Mouse (Mus musculus) hindbrain, embryonic 13.5 days (tissue): ENCODE results near the gene Gria1. TPM values are rescaled to one million over a fixed set of nuclear protein-coding genes. Genes with fewer than 3 reads are reported as not detected.

Source experiments
- ATAC-seq: fragments of 200-750 bp; cut with Nextera tagmentation; 2 replicates; pipeline ENCODE4 v1.8.0; 2017; ENCODE audit warnings: moderate TSS enrichment; ENCODE audit not compliant: low FRiP score
- H3K27ac ChIP-seq: fragments of 300-500 bp; sonication (generic); 2 replicates; pipeline ENCODE4 v1.5.1; 2015; ENCODE audit warnings: inconsistent platforms, mild to moderate bottlenecking, moderate library complexity
- H3K27me3 ChIP-seq: fragments of 300-500 bp; sonication (generic); 2 replicates; pipeline ENCODE4 v1.6.1; 2015; ENCODE audit warnings: mild to moderate bottlenecking, inconsistent platforms
- H3K36me3 ChIP-seq: fragments of 300-500 bp; sonication (generic); 2 replicates; pipeline ENCODE4 v1.6.1; 2015; ENCODE audit warnings: mild to moderate bottlenecking, inconsistent platforms
- H3K4me1 ChIP-seq: fragments of 300-500 bp; sonication (generic); replicated peaks from 2 replicates; pipeline ENCODE4 v1.6.1; 2015; ENCODE audit warnings: inconsistent platforms
- H3K4me2 ChIP-seq: fragments of 300-500 bp; sonication (generic); 2 replicates; pipeline ENCODE4 v1.6.1; 2015; ENCODE audit warnings: inconsistent platforms, mild to moderate bottlenecking, moderate library complexity
- H3K4me3 ChIP-seq: fragments of 300-500 bp; sonication (generic); 2 replicates; pipeline ENCODE4 v1.5.1; 2015; ENCODE audit warnings: mild to moderate bottlenecking, inconsistent platforms
- H3K9ac ChIP-seq: fragments of 300-500 bp; sonication (generic); 2 replicates; pipeline ENCODE4 v1.6.1; 2015; ENCODE audit warnings: mild to moderate bottlenecking, inconsistent platforms
- H3K9me3 ChIP-seq: fragments of 300-500 bp; sonication (generic); 2 replicates; pipeline ENCODE4 v1.6.1; 2016; ENCODE audit warnings: inconsistent platforms
- WGBS: fragments of 180-500 bp; shearing (Covaris S2); methylation state at CpG from one replicate; pipeline ENCODE4 v1.1.7; 2015; 5-methylcytosine and 5-hydroxymethylcytosine counted together
- polyA plus RNA-seq: library from polyadenylated mRNA; unstranded; fragments of >200 nt; fragmentation: Nextera tagmentation; extraction: Ambion mirVana; gene quantifications from 2 replicates; pipeline ENCODE4 v1.2.1, GENCODE M21; 2015

The Gria1 gene
- polyA plus RNA-seq, 1 experiment from 2014 or later = 29.4 TPM

DNA sequence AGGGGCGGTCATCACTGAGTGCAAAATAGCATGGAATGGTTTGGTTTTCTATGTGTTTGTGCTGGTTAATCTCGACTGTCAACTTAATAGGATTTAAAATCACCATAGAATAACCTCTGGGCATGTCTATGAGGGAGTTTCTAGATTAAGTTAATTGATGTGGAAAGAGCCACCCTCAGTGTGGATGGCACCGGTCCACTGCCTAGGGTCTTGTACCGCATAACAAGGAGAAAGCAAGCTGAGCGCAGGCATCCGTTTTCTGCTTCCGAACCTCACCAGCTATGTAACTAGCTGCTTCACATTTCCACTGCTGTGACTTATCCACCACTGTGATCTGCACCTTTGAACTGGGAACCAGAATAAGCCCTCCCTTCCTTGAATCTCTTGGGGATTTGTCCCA, 134.0 kb downstream of the Gria1 start:
- WGBS = 60% methylated on average over 7 of the region's 7 CpGs
- H3K9ac ChIP-seq = no peak overlapping the region
- H3K27me3 ChIP-seq = no peaks in the 10 kb centered on the region
- H3K27ac ChIP-seq = no peak overlapping the region
- no peaks in the 10 kb centered on the region for H3K9me3 ChIP-seq
- H3K4me2 ChIP-seq = no peak overlapping the region
- no peaks in the 10 kb centered on the region for H3K36me3 ChIP-seq
- no peak for ATAC-seq
- H3K4me1 ChIP-seq = no peaks in the 10 kb centered on the region; the same call in 1 of the 2 replicates
- no peak overlapping the region for H3K4me3 ChIP-seq

DNA sequence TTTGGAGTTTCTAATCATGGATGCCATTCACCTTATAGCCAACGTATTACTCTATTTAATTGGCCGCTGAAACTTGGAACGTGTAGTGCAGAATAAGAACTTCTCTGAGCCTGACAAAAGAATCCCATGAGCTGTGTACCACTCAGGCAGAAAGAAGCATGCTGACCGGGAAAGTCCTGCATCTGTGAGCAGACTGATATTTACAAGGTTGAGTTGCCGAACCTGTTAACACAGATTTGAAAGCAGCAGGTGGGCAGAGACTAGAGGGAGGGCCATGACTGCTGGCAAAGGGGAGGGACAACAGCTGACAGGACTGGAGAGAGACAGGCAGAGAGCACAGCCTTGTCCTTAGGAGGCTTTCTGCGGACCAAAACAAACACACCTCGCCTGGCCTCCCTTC, 134.5 kb downstream of the Gria1 start:
- 53% methylated on average over 7 of the region's 7 CpGs for WGBS
- Histone ChIP-seq H3K36me3 (no peaks in the 10 kb centered on the region), H3K4me3 (no peak overlapping the region), H3K9ac (no peak overlapping the region), H3K4me2 (no peak overlapping the region), H3K9me3 (no peaks in the 10 kb centered on the region), H3K27ac (no peak overlapping the region), H3K27me3 (no peaks in the 10 kb centered on the region), H3K4me1 (no peaks in the 10 kb centered on the region; the same call in 1 of the 2 replicates)
- no peak for ATAC-seq

DNA sequence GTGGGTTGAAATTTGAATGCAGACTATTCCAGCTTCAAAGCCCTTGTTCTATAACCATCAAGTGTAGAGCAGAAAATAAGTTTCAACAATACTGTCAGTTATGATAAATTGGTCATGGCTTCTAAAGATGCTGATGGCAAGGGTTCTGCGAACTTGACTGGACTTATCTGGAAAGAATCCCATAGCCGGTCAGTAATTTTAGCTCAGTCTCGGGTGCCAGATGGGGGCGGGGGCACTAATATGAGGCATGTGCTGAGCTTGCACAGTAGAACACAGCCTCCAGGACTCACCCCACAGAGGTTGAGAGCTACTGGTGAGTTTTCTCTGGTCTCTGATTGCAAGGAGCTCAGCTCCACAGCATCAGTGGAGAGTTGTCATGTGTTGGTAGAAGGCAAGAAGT, 140.5 kb downstream of the Gria1 start:
- WGBS = 92% methylated on average over 4 of the region's 4 CpGs
- H3K4me3 ChIP-seq = no peak overlapping the region
- ATAC-seq = no peak
- no peaks in the 10 kb centered on the region for H3K36me3 ChIP-seq
- H3K9ac ChIP-seq = no peak overlapping the region
- peaks cover 16% of the 10 kb centered on the region for H3K4me1 ChIP-seq
- H3K9me3 ChIP-seq = no peaks in the 10 kb centered on the region
- no peak overlapping the region for H3K4me2 ChIP-seq
- H3K27ac ChIP-seq = no peak overlapping the region
- H3K27me3 ChIP-seq = no peaks in the 10 kb centered on the region

DNA sequence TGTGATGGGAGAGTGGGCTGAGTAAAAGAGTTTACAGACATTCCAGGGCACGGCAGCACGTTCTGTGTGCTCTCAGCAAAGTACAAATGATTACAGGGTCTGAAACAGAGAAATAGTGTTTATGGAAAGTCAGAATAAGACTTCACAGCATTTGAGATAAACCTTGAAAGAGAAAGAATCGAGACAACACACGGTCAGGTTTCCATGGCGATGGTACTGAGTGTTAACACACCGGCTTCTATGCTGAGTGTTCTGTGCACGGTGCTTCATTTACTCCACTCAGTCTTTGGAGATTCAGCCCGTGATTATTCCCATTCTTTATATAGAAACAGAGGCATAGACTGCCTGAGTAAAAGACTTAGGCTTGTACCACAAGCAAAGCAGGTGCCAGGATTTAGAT, 143.8 kb downstream of the Gria1 start:
- H3K4me2 ChIP-seq = no peak overlapping the region
- no peak overlapping the region for H3K27ac ChIP-seq
- H3K36me3 ChIP-seq = no peaks in the 10 kb centered on the region
- no peaks in the 10 kb centered on the region for H3K9me3 ChIP-seq
- no peak for ATAC-seq
- WGBS = 38% methylated on average over 8 of the region's 8 CpGs
- H3K27me3 ChIP-seq = no peaks in the 10 kb centered on the region
- peaks cover 19% of the 10 kb centered on the region for H3K4me1 ChIP-seq
- H3K9ac ChIP-seq = no peak overlapping the region
- no peak overlapping the region for H3K4me3 ChIP-seq

DNA sequence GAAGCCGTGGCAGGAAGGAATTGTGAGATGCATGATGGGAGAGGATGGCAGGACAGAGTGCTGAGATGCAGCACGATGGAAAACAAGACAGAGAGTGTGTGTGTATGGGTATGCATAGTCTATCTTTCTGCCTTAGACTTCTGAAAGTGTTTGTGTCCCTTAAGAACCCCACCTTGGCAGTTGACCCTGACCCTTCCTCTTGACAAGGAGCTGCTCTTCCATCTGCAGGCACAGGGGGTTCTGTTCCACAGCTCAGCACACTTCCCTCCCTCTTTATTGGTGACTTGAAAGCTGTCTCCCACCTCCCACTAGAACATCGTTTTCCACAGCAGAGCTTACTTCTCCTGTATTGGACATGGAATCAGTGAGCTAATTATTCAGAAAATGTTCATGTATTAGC, 148.2 kb downstream of the Gria1 start:
- no peak for ATAC-seq
- no peak overlapping the region for H3K9ac ChIP-seq
- 70% methylated on average over 3 of the region's 3 CpGs for WGBS

DNA sequence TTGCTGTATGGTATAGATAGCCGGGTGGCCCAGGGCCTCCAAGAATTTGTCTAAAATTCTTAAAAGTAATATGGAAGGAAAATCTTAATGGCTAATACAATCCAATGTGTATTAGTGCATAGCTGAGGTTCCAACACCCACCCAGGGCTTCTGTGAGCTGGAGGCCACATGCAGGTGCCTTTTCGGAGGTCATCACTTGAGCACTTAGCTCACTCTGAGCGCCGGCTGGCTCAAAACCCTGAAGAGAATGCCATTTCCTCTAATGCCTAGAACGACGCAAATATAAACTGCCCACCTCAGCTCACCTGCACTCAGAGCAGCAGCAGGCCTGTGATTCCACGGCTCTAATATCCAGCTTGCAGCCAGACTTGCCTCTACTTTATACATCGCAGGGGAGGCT, 148.9 kb downstream of the Gria1 start:
- H3K4me2 ChIP-seq = no peak overlapping the region
- H3K9ac ChIP-seq = no peak overlapping the region
- ATAC-seq = no peak
- WGBS = 96% methylated on average over 8 of the region's 8 CpGs
- no peaks in the 10 kb centered on the region for H3K27me3 ChIP-seq
- no peak overlapping the region for H3K4me3 ChIP-seq
- no peak overlapping the region for H3K27ac ChIP-seq
- no peaks in the 10 kb centered on the region for H3K36me3 ChIP-seq
- no peaks in the 10 kb centered on the region for H3K9me3 ChIP-seq
- peaks cover 11% of the 10 kb centered on the region; the same call in 1 of the 2 replicates for H3K4me1 ChIP-seq

More for the DNA sequence above, 148.2 kb downstream of the Gria1 start:
- H3K4me1 ChIP-seq = peaks cover 18% of the 10 kb centered on the region
- no peaks in the 10 kb centered on the region for H3K9me3 ChIP-seq
- H3K27me3 ChIP-seq = no peaks in the 10 kb centered on the region
- no peak overlapping the region for H3K4me2 ChIP-seq
- H3K27ac ChIP-seq = no peak overlapping the region
- no peaks in the 10 kb centered on the region for H3K36me3 ChIP-seq
- no peak overlapping the region for H3K4me3 ChIP-seq

DNA sequence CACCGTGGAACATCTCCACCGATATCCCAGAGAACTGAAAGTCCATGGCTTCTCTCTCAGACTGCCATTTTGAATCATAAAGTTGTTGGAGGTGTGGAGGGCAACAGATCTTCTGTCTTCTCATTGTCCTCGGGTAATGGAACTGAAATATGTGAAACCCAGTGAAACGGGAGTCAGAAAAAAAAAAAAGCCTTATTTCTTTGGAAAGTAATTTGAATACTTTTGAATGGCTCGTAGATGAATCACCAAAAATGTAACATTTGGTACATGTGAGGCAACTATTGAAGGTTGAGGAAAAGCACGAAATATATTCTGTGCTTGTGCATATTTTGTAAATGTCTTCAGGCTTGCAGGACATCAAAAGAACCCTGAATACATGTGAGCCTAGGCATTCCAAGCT, 151.7 kb downstream of the Gria1 start:
- no peak overlapping the region for H3K4me2 ChIP-seq
- no peaks in the 10 kb centered on the region for H3K27me3 ChIP-seq
- H3K4me3 ChIP-seq = no peak overlapping the region
- H3K9me3 ChIP-seq = no peaks in the 10 kb centered on the region
- H3K9ac ChIP-seq = no peak overlapping the region
- H3K4me1 ChIP-seq = 0 out of 2 replicates have a peak, but pooled peaks cover 3% of the 10 kb centered on the region
- no peak overlapping the region for H3K27ac ChIP-seq
- WGBS = 89% methylated on average over 6 of the region's 6 CpGs
- ATAC-seq = no peak
- no peaks in the 10 kb centered on the region for H3K36me3 ChIP-seq

DNA sequence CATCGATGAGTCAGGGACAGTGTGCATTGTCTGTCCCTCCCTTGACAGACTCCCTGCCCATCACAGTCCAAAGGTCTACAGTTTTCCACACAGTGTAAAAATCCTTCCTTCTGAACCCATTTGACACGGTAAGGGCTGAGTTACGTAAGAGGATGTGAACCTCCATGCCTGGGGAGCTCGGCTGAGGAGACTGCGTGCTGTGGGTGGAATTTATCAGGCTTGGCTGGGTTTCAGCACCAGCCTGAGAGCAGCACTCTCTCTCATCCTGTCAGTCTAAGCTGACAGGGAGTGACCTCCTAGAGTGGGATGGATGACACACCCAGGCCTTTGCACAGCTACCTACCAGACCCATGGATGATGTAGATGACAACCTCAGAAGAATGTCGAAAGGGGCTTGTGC, 158.9 kb downstream of the Gria1 start:
- WGBS = 83% methylated on average over 6 of the region's 6 CpGs
- peaks cover 9% of the 10 kb centered on the region for H3K4me1 ChIP-seq
- H3K27ac ChIP-seq = no peak overlapping the region
- H3K4me2 ChIP-seq = no peak overlapping the region
- no peak for ATAC-seq
- no peaks in the 10 kb centered on the region for H3K27me3 ChIP-seq
- H3K36me3 ChIP-seq = no peaks in the 10 kb centered on the region
- H3K9me3 ChIP-seq = no peaks in the 10 kb centered on the region
- H3K4me3 ChIP-seq = no peak overlapping the region
- no peak overlapping the region for H3K9ac ChIP-seq

DNA sequence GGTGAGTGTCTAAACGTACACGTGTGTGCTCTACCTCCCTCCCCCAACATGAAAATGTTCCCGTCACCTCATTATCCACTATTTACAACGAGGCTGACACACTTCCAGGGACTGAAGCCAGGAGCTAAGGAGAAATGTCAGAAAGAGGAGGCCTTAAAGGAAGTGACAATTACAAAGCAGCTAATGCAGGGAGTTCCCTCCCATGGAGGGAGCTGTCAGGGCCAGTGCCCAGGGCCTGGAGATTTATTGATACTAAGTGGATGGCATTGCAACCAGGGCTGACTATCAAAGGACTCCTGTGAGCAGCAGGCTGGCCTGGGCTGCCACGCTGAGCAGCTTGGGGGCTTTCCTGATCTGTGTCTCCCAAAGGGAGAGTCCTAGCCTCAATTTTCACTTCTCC, 163.0 kb downstream of the Gria1 start:
- Histone ChIP-seq H3K4me2 (no peak overlapping the region), H3K4me1 (peaks cover 9% of the 10 kb centered on the region), H3K9ac (no peak overlapping the region), H3K27me3 (no peaks in the 10 kb centered on the region), H3K36me3 (no peaks in the 10 kb centered on the region), H3K27ac (no peak overlapping the region), H3K9me3 (no peaks in the 10 kb centered on the region), H3K4me3 (no peak overlapping the region)
- ATAC-seq = no peak
- 59% methylated on average over 5 of the region's 5 CpGs for WGBS

DNA sequence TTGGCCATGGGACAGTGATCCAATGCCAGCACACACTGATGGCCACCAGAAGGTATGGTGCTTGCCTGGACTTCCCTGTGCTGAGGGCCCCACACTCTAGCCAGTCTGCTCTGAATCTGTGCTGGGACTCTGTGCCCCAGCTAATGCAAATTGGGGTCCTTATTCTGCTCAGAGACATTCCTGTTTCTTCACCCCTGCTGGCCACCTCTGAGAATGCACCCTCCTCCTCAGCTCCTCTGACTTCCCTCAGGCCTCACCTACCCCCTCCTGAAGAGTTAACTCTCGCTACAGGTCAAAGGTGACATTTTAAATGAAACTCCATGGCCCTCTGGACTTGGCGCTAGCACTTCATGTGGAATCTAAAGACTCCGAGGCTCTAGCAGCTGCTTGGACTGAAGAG, 165.4 kb downstream of the Gria1 start:
- whole genome bisulfite sequencing = 32% methylated on average over 3 of the region's 3 CpGs
- ATAC-seq = no peak
- H3K4me1 ChIP-seq = peaks cover 5% of the 10 kb centered on the region
- H3K4me3 ChIP-seq = no peak overlapping the region
- H3K9ac ChIP-seq = no peak overlapping the region
- no peak overlapping the region for H3K4me2 ChIP-seq
- H3K36me3 ChIP-seq = no peaks in the 10 kb centered on the region
- H3K27ac ChIP-seq = no peak overlapping the region
- H3K9me3 ChIP-seq = no peaks in the 10 kb centered on the region
- no peaks in the 10 kb centered on the region for H3K27me3 ChIP-seq

DNA sequence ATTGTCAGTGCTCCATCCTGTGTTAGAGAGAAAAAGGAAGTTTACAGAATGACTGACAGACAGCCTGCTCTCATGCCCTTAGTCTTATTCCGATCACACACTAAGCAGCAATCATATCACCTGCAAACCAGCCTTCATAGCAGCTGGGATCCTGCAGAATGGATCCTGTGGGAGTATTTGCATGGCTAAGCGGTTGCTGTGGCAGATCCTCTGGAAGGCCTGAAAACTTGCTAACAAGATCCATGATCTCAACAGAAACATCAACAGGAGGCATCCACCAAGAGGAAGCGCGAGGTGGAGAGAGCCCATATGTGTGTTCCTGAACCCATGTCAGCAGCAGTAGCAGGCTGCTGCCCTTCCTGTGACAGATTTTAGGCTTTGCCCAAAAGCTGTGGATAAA, 173.0 kb downstream of the Gria1 start:
- ATAC-seq = no peak
- WGBS = 85% methylated on average over 4 of the region's 4 CpGs
- H3K4me3 ChIP-seq = no peak overlapping the region
- H3K27ac ChIP-seq = no peak overlapping the region
- no peaks in the 10 kb centered on the region for H3K36me3 ChIP-seq
- H3K27me3 ChIP-seq = no peaks in the 10 kb centered on the region
- H3K4me2 ChIP-seq = no peak overlapping the region
- no peak overlapping the region for H3K9ac ChIP-seq
- H3K4me1 ChIP-seq = no peaks in the 10 kb centered on the region
- H3K9me3 ChIP-seq = no peaks in the 10 kb centered on the region

DNA sequence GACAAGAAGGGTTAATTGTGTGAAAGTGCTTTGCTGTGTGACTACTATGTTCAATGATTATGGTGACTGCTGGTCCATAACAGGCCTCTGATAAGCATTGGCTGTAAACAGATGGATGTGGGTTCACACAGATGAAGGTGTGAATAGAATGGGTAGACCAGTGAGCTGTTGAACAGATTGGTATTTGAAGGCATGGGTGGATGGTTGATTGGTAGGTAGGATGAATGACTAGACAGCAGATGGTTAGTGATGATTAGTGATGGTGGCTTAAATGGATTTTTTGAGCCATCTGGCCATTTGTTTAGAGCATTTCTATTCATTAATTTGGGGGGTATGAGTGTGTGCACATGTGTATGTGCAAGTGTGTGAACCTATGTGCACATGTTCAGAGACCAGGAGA, 173.9 kb downstream of the Gria1 start:
- no peak overlapping the region for H3K27ac ChIP-seq
- no peak overlapping the region for H3K4me3 ChIP-seq
- H3K9me3 ChIP-seq = no peaks in the 10 kb centered on the region
- H3K27me3 ChIP-seq = no peaks in the 10 kb centered on the region
- H3K9ac ChIP-seq = no peak overlapping the region
- no peaks in the 10 kb centered on the region for H3K4me1 ChIP-seq
- no peaks in the 10 kb centered on the region for H3K36me3 ChIP-seq
- H3K4me2 ChIP-seq = no peak overlapping the region
- ATAC-seq = no peak

DNA sequence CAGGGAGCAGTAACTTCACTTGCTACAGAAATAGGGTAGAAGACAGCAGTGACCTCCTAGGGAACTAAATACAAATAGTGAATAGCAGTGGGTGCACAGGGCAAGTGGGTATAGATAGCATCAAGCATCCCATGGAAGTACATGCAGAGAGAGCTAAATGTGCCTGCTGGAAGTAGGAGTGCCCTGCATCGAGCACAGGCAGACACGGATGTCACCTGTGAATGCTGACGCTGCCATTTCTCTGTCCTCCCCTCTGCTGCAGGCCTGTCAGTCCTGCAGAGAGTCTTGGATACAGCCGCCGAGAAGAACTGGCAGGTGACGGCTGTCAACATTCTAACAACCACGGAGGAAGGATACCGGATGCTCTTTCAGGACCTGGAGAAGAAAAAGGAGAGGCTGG, 178.2 kb downstream of the Gria1 start:
- no peak overlapping the region for H3K27ac ChIP-seq
- no peaks in the 10 kb centered on the region for H3K4me1 ChIP-seq
- ATAC-seq = no peak
- 79% methylated on average over 8 of the region's 8 CpGs for WGBS
- H3K9ac ChIP-seq = no peak overlapping the region
- no peak overlapping the region for H3K4me2 ChIP-seq
- H3K27me3 ChIP-seq = no peaks in the 10 kb centered on the region
- no peaks in the 10 kb centered on the region for H3K36me3 ChIP-seq
- no peaks in the 10 kb centered on the region for H3K9me3 ChIP-seq
- no peak overlapping the region for H3K4me3 ChIP-seq

DNA sequence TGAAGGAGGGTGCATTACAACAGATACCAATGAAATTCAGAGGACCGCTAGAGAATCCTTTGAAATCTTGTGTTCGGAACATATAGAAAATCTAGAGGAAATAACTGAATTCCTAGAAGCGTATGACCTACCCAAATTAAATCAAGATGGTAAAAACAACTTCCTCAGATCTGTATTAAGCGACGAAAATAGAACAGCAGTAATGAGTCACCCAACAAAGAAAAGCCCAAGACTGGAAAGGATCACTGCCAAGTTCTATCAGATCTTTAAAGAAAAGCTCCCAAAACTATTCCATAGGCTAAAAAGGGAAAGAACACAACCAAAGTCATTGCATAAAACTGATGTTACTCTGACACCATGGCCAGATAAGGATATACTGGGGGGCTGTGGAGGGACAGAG, 183.6 kb downstream of the Gria1 start:
- Histone ChIP-seq H3K36me3 (no peaks in the 10 kb centered on the region), H3K9ac (no peak overlapping the region), H3K27ac (no peak overlapping the region), H3K4me3 (no peak overlapping the region), H3K9me3 (no peaks in the 10 kb centered on the region), H3K4me1 (peaks cover 12% of the 10 kb centered on the region), H3K27me3 (no peaks in the 10 kb centered on the region), H3K4me2 (no peak overlapping the region)
- WGBS = 90% methylated on average over 5 of the region's 5 CpGs
- ATAC-seq = no peak
